Mouse (Mus musculus) embryonic stem cell, embryonic (primary cell): ENCODE data around the gene Ppip5k2.
"Not testable (repeated sequence)": the region's sequence is repeated elsewhere in the genome, so short reads cannot be mapped to it uniquely, and the experiment has no call there.

Experiments
- CTCF ChIA-PET, 4 experiments: fragments of 300-600 bp in 2 of 4; fragments of 350-600 bp in 2 of 4; sonication (Branson Sonifier 250); formaldehyde crosslinking; loops; one replicate each; lab custom pipeline; 2022; ENCODE audit warnings: inconsistent platforms in 2 of 4; lab: Charles Lee
- POLR2A ChIA-PET, 4 experiments: fragments of 300-600 bp in 2 of 4; fragments of 350-600 bp in 2 of 4; sonication (Branson Sonifier 250); formaldehyde crosslinking; loops; one replicate each; lab custom pipeline; 2022; ENCODE audit warnings: antibody characterized with exemption in 4 of 4, inconsistent platforms in 1 of 4; lab: Charles Lee

The Ppip5k2 gene

GRCm38 (mm10) chr1:97768089-97768488, 2.1 kb downstream of the Ppip5k2 start:
- CTCF ChIA-PET: no interaction called here
- POLR2A ChIA-PET: interaction anchor here in 2 of 4 experiments (1.0 to 1.3 kb wide), 5 partner anchors 10 to 107 kb away, joined by 3 to 4 read pairs (median 3); partner anchors contain the start of gene D1Ertd622e (in 1 of the 2)

GRCm38 (mm10) chr1:97765712-97766111, 4.5 kb downstream of the Ppip5k2 start:
- POLR2A ChIA-PET: not testable (repeated sequence)
- CTCF ChIA-PET: interaction anchor here in 2 of 4 experiments (0.6 kb wide), 2 partner anchors 28 to 106 kb away, joined by 3 to 4 read pairs; no protein-coding TSS in a partner anchor

GRCm38 (mm10) chr1:97761477-97761876, 8.7 kb downstream of the Ppip5k2 start:
- POLR2A ChIA-PET: interaction anchor here in 3 of 4 experiments (1.0 to 2.6 kb wide), 3 partner anchors 8 to 9 kb away, joined by 3 to 10 read pairs (median 8); partner anchors contain the start of genes Gin1 (in 3 of the 3) and Ppip5k2 (in 2 of the 3)
- CTCF ChIA-PET: no interaction called here

- ChIA-PET POLR2A (interaction anchor here in 3 of 4 experiments (0.9 to 2.6 kb wide), 6 partner anchors 9 to 56 kb away, joined by 3 to 10 read pairs (median 4); partner anchors contain the start of genes Gin1 (in 3 of the 3) and Ppip5k2 (in 2 of the 3)), CTCF (interaction anchor here in 2 of 4 experiments (0.6 to 1.4 kb wide), 2 partner anchors 12 to 34 kb away, joined by 3 read pairs; no protein-coding TSS in a partner anchor)
These were observed 9.6 kb downstream of the Ppip5k2 start for GRCm38 (mm10) chr1:97760598-97760997.

GRCm38 (mm10) chr1:97759841-97760240, 10.4 kb downstream of the Ppip5k2 start:
- CTCF ChIA-PET: interaction anchor here in 2 of 4 experiments (0.6 to 1.4 kb wide), 2 partner anchors 11 to 33 kb away, joined by 3 read pairs; no protein-coding TSS in a partner anchor

GRCm38 (mm10) chr1:97754392-97754791, 15.8 kb downstream of the Ppip5k2 start:
- ChIA-PET CTCF (no interaction called here), POLR2A (interaction anchor here in 1 of 4 experiments (1.0 to 2.3 kb wide), 3 partner anchors 15 to 21 kb away, joined by 3 to 8 read pairs (median 5); partner anchors contain the start of genes Gin1 and Ppip5k2)

More at GRCm38 (mm10) chr1:97759841-97760240, 10.4 kb downstream of the Ppip5k2 start:
- POLR2A ChIA-PET: interaction anchor here in 2 of 4 experiments (0.9 to 2.6 kb wide), 5 partner anchors 10 to 55 kb away, joined by 3 to 10 read pairs (median 5); partner anchors contain the start of genes Gin1 (in 2 of the 2) and Ppip5k2 (in 1 of the 2)

GRCm38 (mm10) chr1:97753216-97753615, 17.0 kb downstream of the Ppip5k2 start:
- CTCF ChIA-PET: no interaction called here

GRCm38 (mm10) chr1:97748163-97748562, 22.0 kb downstream of the Ppip5k2 start:
- POLR2A ChIA-PET: no interaction called here
- CTCF ChIA-PET: interaction anchor here in 1 of 4 experiments (0.6 kb wide), 1 partner anchor 12 kb away, joined by 3 read pairs; no protein-coding TSS in a partner anchor

More at GRCm38 (mm10) chr1:97753216-97753615, 17.0 kb downstream of the Ppip5k2 start:
- POLR2A ChIA-PET: interaction anchor here in 1 of 4 experiments (1.2 to 2.3 kb wide), 2 partner anchors 16 kb away, joined by 5 to 8 read pairs; partner anchors contain the start of genes Gin1 and Ppip5k2

GRCm38 (mm10) chr1:97746261-97746660, 23.9 kb downstream of the Ppip5k2 start:
- POLR2A ChIA-PET: no interaction called here
- CTCF ChIA-PET: no interaction called here

GRCm38 (mm10) chr1:97745712-97746111, 24.5 kb downstream of the Ppip5k2 start:
- ChIA-PET POLR2A (interaction anchor here in 1 of 4 experiments (0.5 kb wide), 1 partner anchor 354 kb away, joined by 4 read pairs; no protein-coding TSS in a partner anchor), CTCF (no interaction called here)

- ChIA-PET POLR2A (no interaction called here), CTCF (no interaction called here)
These were observed 27.1 kb downstream of the Ppip5k2 start for GRCm38 (mm10) chr1:97743063-97743462.

GRCm38 (mm10) chr1:97729339-97729738, 40.9 kb downstream of the Ppip5k2 start:
- ChIA-PET POLR2A (no interaction called here), CTCF (no interaction called here)

GRCm38 (mm10) chr1:97726730-97727129, 43.5 kb downstream of the Ppip5k2 start:
- CTCF ChIA-PET: interaction anchor here (0.5 to 1.2 kb wide), 10 partner anchors 9 to 452 kb away, joined by 3 to 13 read pairs (median 3); no protein-coding TSS in a partner anchor
- POLR2A ChIA-PET: interaction anchor here in 2 of 4 experiments (0.8 to 3.3 kb wide), 3 partner anchors 11 to 43 kb away, joined by 3 to 16 read pairs (median 3); partner anchors contain the start of genes Gin1 (in 1 of the 2) and Ppip5k2 (in 1 of the 2)

GRCm38 (mm10) chr1:97718440-97718839, 51.8 kb downstream of the Ppip5k2 start:
- CTCF ChIA-PET: no interaction called here
- POLR2A ChIA-PET: no interaction called here

- CTCF ChIA-PET: no interaction called here
These were observed 55.8 kb downstream of the Ppip5k2 start for GRCm38 (mm10) chr1:97714334-97714868.

GRCm38 (mm10) chr1:97710520-97710919, 59.7 kb downstream of the Ppip5k2 start:
- CTCF ChIA-PET: no interaction called here

More at GRCm38 (mm10) chr1:97714334-97714868, 55.8 kb downstream of the Ppip5k2 start:
- POLR2A ChIA-PET: no interaction called here

GRCm38 (mm10) chr1:97705389-97705788, 64.8 kb downstream of the Ppip5k2 start:
- CTCF ChIA-PET: no interaction called here
- POLR2A ChIA-PET: interaction anchor here in 1 of 4 experiments (0.6 to 1.2 kb wide), 2 partner anchors 33 to 55 kb away, joined by 3 to 5 read pairs; no protein-coding TSS in a partner anchor

More at GRCm38 (mm10) chr1:97710520-97710919, 59.7 kb downstream of the Ppip5k2 start:
- POLR2A ChIA-PET: no interaction called here

GRCm38 (mm10) chr1:97704646-97705045, 65.6 kb downstream of the Ppip5k2 start:
- CTCF ChIA-PET: no interaction called here
- POLR2A ChIA-PET: interaction anchor here in 1 of 4 experiments (0.6 kb wide), 1 partner anchor 56 kb away, joined by 3 read pairs; no protein-coding TSS in a partner anchor

GRCm38 (mm10) chr1:97698956-97699570, 71.1 kb downstream of the Ppip5k2 start:
- CTCF ChIA-PET: interaction anchor here in 1 of 4 experiments (1.4 kb wide), 1 partner anchor 10 kb away, joined by 3 read pairs; no protein-coding TSS in a partner anchor
- POLR2A ChIA-PET: no interaction called here
